Mouse (Mus musculus) monocyte, adult 5-6 weeks (primary cell): ENCODE measurements around the gene Fgd6. TPM values are rescaled to one million over a fixed set of nuclear protein-coding genes. Genes with fewer than 3 reads are reported as not detected.

Experiments used
- ATAC-seq: fragments of 153-309, 156-312 bp; replicated peaks from 2 replicates; pipeline ENCODE4 v1.8.0; 2017; ENCODE audit warnings: mild to moderate bottlenecking; ENCODE audit not compliant: low TSS enrichment, insufficient number of reproducible peaks, severe bottlenecking, poor library complexity, low FRiP score
- total RNA-seq: library from RNA; stranded (forward); fragments of 200-1000, 200-491, 200-594 nt; gene quantifications from 3 replicates; pipeline ENCODE4 v1.2.3, GENCODE M21; 2017

The Fgd6 gene
- total RNA-seq, result 1.5 to 3.0 TPM (median 2.9 TPM) in 3 replicates

DNA sequence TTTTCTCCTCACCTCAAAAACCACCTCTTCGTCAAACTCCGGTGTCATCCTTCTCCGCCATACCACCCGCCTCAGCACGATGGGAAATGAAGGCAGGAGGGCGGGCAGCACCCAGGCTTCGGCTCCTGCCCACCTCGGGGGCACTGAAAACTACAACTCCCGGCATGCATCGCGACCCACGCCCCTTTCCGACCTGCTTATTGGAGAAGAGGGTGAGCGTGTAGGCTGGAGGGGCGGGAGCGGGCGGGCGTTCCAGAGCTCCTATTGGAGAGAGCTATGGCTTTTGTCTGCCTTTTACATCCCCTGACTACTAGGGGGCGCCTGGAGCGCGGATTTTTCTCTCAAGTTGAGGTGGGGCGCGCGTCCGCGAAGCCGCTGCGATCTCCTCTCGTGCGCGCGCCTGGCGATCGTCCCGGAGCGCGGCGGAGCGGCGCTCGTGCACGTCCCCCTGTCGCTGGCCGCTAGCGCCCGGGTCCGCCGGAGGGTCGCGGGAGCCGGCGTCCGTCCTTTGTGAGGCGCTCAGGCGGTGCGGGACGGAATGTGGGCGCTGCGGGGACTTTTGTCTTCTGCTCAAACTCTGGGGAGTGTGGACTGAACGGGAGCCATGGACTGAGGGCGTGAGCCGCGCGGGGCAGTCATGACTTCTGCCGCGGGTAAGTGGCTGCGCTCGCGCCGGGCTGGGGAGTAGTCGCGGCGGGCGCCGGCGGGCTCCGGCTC is at the start of gene Fgd6, which contains the start of gene Vezt:
Gene Fgd6, plus strand, starts transcription at position 344 of the 717 bp plus-strand sequence.
Gene Vezt, minus strand, starts transcription at position 160 of the 717 bp plus-strand sequence.
- peak; percentile 93 for ATAC-seq

GRCm38 (mm10) chr10:93994136-93994535 is 41.7 kb upstream of the Fgd6 start:
- ATAC-seq, result no peak

DNA sequence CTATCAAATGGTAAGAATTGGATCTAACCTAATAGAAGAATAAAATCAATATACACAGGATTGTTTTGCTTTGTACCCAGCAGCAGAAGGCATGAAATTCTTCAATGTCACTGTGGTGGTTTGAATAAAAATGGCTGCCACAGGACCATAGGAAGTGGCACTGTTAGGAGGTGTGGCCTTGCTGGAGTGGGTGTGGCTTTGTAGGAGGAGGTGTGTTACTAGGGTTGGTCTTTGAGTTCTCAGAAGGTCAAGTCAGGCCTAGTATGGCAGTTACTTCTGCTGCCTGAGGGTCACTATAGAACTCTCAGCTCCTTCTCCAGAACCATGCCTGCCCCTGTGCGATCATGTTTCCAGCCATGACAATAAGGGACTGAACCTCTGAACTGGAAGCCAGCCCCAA is 40.7 kb upstream of the Fgd6 start:
- no peak for ATAC-seq

DNA sequence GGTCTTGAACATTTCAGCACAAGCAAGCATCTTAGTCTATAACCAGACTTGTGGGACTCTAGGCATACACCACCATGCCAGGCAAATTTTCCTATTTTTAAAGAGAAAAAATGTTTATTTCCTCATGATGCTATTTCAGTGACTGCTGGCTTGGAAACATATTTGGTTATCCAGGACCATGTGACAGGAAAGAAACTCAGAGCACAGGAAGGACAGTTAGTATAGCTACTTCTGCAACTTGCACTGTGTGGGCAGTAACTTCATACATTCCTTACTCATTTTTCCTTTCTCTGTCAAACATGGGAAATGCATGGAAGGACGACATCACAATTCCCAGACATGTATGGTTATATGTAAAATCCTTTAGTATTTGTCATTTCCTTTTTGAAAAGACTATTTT is 36.4 kb upstream of the Fgd6 start:
- ATAC-seq, result no peak

GRCm38 (mm10) chr10:94000223-94000622 is 35.6 kb upstream of the Fgd6 start:
- no peak for ATAC-seq

DNA sequence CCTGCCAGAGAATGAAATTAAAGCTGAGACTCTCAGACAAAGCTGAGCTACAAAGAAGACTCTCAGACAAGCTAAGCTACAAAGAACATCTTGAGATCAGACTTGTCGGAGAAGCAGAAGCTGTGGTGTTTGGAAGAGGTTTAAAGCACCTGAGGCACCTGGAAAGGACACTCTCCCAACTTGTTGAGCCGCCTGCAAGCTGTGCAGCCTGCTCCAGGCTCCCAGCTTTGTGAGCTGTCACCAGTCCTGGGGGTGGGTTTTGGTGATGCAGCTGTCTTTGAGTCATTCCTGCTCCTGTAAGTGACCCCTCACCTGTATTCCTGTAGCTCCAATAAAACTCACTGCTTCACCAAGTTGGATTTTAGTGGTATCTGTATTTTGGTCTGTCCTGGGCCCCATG is 27.4 kb upstream of the Fgd6 start:
- no peak for ATAC-seq

GRCm38 (mm10) chr10:94009991-94010679 is 25.7 kb upstream of the Fgd6 start:
- no peak for ATAC-seq

- ATAC-seq, result no peak
Measured at GRCm38 (mm10) chr10:94011024-94011423, 24.8 kb upstream of the Fgd6 start.

- ATAC-seq, result no peak
Measured at GRCm38 (mm10) chr10:94013196-94013595, 22.6 kb upstream of the Fgd6 start.

DNA sequence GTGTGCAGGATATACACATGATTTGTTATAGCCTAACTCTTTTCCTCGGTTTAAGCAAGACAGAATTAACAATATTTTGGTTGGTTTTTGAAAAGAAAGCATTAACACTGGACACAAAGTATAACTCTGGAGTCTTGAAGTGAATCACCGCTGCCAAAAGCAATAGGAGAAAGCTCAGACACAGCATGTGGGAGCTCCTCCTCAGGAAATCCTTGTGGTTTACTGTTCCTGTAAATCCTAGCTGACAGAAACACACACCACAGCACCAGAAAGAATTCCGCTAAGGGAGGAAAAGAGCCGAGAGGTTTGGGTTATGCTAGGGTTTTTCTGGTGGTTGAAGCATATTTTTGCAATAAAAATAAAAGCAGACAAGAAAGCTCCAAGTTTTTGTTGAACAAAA is 21.6 kb upstream of the Fgd6 start:
- ATAC-seq, result no peak

DNA sequence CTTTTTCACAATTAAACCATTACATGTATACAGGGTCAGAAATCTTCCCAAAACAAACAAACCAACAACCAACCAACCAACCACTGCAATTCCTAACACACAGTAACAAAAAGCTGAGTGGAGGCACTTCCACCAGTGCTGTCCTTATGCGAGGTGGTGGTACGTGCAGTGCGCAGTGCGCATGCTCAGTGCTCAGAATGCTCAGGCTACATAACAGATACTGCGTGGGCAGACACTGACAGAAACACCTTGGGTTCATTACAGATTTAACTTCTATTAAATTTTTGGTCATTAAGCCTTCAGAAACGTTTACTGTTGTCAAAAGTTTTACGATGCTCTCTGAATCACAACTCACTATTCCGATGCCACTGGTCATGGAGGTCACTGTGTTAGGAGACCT is 18.3 kb upstream of the Fgd6 start:
- ATAC-seq, result no peak

- ATAC-seq, result no peak
Measured at GRCm38 (mm10) chr10:94020587-94020986, 15.2 kb upstream of the Fgd6 start.

DNA sequence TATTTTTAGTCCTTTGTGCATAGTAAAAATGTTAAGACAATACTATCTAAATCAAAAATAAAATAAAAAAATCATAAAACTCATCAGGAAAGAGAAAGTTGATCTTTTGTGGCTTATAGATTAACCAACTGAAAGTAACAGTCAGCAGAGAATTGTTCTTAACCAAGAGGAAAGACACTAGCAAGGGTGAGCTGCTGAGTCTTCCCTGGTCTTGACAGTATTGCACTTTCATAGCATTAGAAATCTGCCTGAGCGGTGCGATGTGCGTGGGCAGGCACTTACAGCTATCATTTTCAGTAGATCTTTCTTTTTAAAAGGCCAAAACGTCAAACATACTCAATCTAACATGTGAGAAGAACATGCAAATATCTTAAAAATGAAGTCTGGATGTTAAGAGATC is 14.7 kb upstream of the Fgd6 start:
- ATAC-seq, result no peak

- ATAC-seq, result no peak
Measured at GRCm38 (mm10) chr10:94025079-94025478, 10.7 kb upstream of the Fgd6 start.

DNA sequence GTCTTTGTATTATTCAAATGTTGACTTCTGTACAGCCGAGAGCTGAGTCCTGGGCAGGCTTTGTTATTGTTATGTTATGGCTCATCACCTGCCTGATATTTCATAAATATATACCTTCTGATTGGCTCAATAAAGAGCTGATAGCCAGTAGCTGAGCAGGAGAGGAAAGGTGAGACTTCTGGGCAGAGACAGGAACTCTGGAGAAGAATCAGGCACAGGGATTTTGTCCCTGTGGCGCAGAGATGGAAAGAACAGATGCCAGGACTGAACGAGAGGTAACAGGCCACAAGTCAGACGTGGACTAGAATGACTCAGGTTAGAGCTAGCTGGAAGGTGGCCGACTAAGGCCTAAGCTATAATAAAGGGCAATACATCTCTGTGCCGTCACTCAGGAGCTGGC is 7.3 kb upstream of the Fgd6 start:
- no peak for ATAC-seq

DNA sequence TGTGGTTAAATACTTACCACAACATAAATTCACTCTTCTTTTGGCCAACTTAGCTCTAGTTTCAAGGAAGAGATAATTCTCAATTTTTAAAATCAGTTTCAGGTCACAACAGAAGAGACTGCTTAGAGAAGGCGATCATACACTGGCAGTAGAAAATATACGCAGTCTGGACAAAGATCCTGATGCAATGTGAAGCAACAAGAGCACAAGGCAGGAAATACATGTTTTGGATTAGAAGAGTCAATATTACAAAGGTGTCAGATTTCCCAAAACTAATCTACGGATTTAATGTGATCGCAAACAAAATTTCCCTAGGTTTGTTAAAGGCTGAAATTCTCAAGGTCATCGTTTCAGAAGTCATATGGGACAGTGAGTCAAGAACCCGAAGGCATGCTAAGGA is 4.6 kb upstream of the Fgd6 start:
- ATAC-seq, result no peak

- ATAC-seq, result peak; percentile 48
Measured at GRCm38 (mm10) chr10:94034876-94035657, 734 bp upstream of the Fgd6 start.

DNA sequence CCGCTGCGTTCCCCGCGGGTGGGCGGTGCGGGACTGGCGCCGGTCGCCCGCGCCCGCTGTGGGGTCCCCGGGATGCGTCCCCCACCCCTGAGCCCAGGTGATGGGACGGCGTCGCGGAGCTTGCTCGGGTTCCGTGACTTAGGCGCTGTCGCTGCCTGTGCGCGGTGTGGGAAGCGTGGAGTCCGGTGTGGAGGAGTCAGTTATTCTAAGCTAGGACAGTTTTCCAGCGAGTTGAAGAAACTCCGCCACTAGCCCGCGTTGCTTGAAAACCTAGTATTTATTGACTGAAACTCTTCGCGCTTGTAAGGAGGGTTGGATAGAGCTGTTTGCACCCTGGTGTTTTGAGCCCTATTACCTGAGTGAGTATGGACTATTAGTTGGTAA is 566 bp downstream of the Fgd6 start:
- no peak for ATAC-seq

GRCm38 (mm10) chr10:94037196-94037595 is 1.4 kb downstream of the Fgd6 start:
- ATAC-seq, result no peak

- ATAC-seq, result no peak
Measured at GRCm38 (mm10) chr10:94037596-94037995, 1.8 kb downstream of the Fgd6 start.
